Mouse (Mus musculus): ENCODE results near the gene Rbbp4.

Gene Rbbp4

GRCm38 (mm10) chr4:129353176-129353575 is 18.0 kb upstream of the Rbbp4 start:
- DNase-seq (ENCODE audit: low spot score), result no peak

- peak; percentile 24 for DNase-seq (ENCODE audit: low spot score)
Measured at GRCm38 (mm10) chr4:129351111-129351510, 15.9 kb upstream of the Rbbp4 start.

- peak; percentile 32 for DNase-seq (ENCODE audit: low spot score)
Measured at GRCm38 (mm10) chr4:129350644-129351043, 15.5 kb upstream of the Rbbp4 start.

- peak; percentile 68 for DNase-seq (ENCODE audit: low spot score)
Measured at GRCm38 (mm10) chr4:129346481-129347154, 11.4 kb upstream of the Rbbp4 start.

GRCm38 (mm10) chr4:129342705-129343104 is 7.5 kb upstream of the Rbbp4 start:
- DNase-seq (ENCODE audit: low spot score), result no peak

GRCm38 (mm10) chr4:129341888-129342287 is 6.7 kb upstream of the Rbbp4 start:
- DNase-seq (ENCODE audit: low spot score), result no peak

- no peak for DNase-seq (ENCODE audit: low spot score)
Measured at GRCm38 (mm10) chr4:129339743-129340142, 4.6 kb upstream of the Rbbp4 start.

- DNase-seq (ENCODE audit: low spot score), result no peak
Measured at GRCm38 (mm10) chr4:129336291-129336690, 1.1 kb upstream of the Rbbp4 start.

GRCm38 (mm10) chr4:129334677-129335215 is 424 bp downstream of the Rbbp4 start:
- no peak for DNase-seq (ENCODE audit: low spot score)

- no peak for DNase-seq (ENCODE audit: low spot score)
Measured at GRCm38 (mm10) chr4:129332846-129333245, 2.3 kb downstream of the Rbbp4 start.

GRCm38 (mm10) chr4:129326191-129326590 is 9.0 kb downstream of the Rbbp4 start:
- DNase-seq (ENCODE audit: low spot score), result no peak

- DNase-seq (ENCODE audit: low spot score), result no peak
Measured at GRCm38 (mm10) chr4:129324756-129325155, 10.4 kb downstream of the Rbbp4 start.

GRCm38 (mm10) chr4:129323491-129323890 is 11.7 kb downstream of the Rbbp4 start:
- no peak for DNase-seq (ENCODE audit: low spot score)

GRCm38 (mm10) chr4:129322042-129322441 is 13.1 kb downstream of the Rbbp4 start:
- no peak for DNase-seq (ENCODE audit: low spot score)

- no peak for DNase-seq (ENCODE audit: low spot score)
Measured at GRCm38 (mm10) chr4:129320876-129321275, 14.3 kb downstream of the Rbbp4 start.

- no peak for DNase-seq (ENCODE audit: low spot score)
Measured at GRCm38 (mm10) chr4:129313886-129314285, 21.3 kb downstream of the Rbbp4 start.

- DNase-seq (ENCODE audit: low spot score), result no peak
Measured at GRCm38 (mm10) chr4:129307936-129308335, 27.2 kb downstream of the Rbbp4 start.

- DNase-seq (ENCODE audit: low spot score), result no peak
Measured at GRCm38 (mm10) chr4:129304306-129304705, 30.9 kb downstream of the Rbbp4 start.

GRCm38 (mm10) chr4:129303816-129304215 is 31.4 kb downstream of the Rbbp4 start:
- no peak for DNase-seq (ENCODE audit: low spot score)

GRCm38 (mm10) chr4:129303401-129303800 is 31.8 kb downstream of the Rbbp4 start:
- DNase-seq (ENCODE audit: low spot score), result no peak

GRCm38 (mm10) chr4:129299121-129299520 is 36.0 kb downstream of the Rbbp4 start:
- no peak for DNase-seq (ENCODE audit: low spot score)

- DNase-seq (ENCODE audit: low spot score), result no peak
Measured at GRCm38 (mm10) chr4:129297724-129298123, 37.4 kb downstream of the Rbbp4 start.

GRCm38 (mm10) chr4:129296066-129296465 is 39.1 kb downstream of the Rbbp4 start:
- DNase-seq (ENCODE audit: low spot score), result no peak

- no peak for DNase-seq (ENCODE audit: low spot score)
Measured at GRCm38 (mm10) chr4:129295188-129295587, 40.0 kb downstream of the Rbbp4 start.
